Mouse (Mus musculus): ENCODE results near the gene Myo16. TPM values are rescaled to one million over a fixed set of nuclear protein-coding genes. Genes with fewer than 3 reads are reported as not detected.

Myo16 gene
- polyA plus RNA-seq, 1 experiment, result not detected

DNA sequence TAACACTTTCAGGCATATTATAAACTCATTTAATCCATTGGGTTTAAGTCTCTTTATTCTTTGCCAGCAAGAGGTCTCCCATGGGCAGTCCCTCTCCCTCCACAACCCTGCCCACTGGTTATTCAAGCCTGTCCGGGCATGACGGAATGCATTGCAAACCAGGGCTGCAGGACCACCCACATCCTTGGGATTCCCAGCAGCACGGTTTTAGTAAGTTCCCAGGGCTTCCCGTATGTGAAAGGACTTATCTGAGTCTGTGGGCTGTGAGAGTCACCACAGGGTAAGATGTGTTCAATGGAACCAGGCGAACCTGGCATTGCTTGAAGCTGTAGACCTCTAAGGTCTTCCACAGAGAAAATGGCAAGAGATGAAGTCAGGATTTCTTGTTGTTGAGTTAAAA lies 471.6 kb downstream of the Myo16 start:
- H3K27me3 ChIP-seq (ENCODE audit: control insufficient read depth, insufficient read depth, low read length, poor library complexity, severe bottlenecking), result no peaks in the 10 kb centered on the region
- H3K27ac ChIP-seq (ENCODE audit: insufficient read depth, low read length), result no peak overlapping the region
- H3K9ac ChIP-seq (ENCODE audit: low read depth, poor library complexity, severe bottlenecking), result no peak overlapping the region
- no peak for TF ChIP-seq EP300 (IDR thresholded peaks at IDR 0.05; ENCODE audit: insufficient read depth, low read depth, low read length)
- TF ChIP-seq CTCF (IDR thresholded peaks at IDR 0.05; ENCODE audit: low read depth, low read length), result no peak
- TF ChIP-seq POLR2A (IDR thresholded peaks at IDR 0.05; ENCODE audit: insufficient read depth, low read length), result no peak
- H3K4me1 ChIP-seq (ENCODE audit: control insufficient read depth, insufficient read depth, low read length), result no peaks in the 10 kb centered on the region
- H3K4me3 ChIP-seq (ENCODE audit: low read depth, low read length), result no peak overlapping the region
- H3K36me3 ChIP-seq (ENCODE audit: control insufficient read depth, insufficient read depth, low read length, poor library complexity, severe bottlenecking), result no peaks in the 10 kb centered on the region
- H3K9me3 ChIP-seq (replicated peaks; ENCODE audit: control insufficient read depth, insufficient read depth, low read length, poor library complexity, severe bottlenecking), result no peaks in the 10 kb centered on the region; the same call in none of the 2 replicates

DNA sequence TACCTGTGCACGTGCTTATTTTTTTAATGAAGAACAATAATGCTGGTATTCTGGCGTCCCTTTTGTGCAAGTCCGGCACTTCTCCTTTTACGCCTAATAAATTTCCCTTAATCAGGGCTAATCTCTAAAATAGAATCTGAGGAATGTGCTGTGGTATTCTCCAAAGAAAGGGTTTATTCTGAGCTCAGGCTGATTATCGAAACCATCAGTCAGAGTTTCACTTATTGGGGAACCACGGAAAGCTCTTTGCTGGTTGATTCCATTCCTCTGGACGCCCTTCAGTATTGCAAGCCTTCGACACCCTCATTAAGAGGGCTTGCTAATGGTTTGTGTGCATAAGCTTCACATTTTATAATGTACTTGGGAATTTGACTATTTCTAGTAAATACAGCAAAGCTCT lies 475.0 kb downstream of the Myo16 start:
- H3K36me3 ChIP-seq (ENCODE audit: control insufficient read depth, insufficient read depth, low read length, poor library complexity, severe bottlenecking), result no peaks in the 10 kb centered on the region
- no peaks in the 10 kb centered on the region; the same call in 1 of the 2 replicates for H3K9me3 ChIP-seq (replicated peaks; ENCODE audit: control insufficient read depth, insufficient read depth, low read length, poor library complexity, severe bottlenecking)
- H3K4me3 ChIP-seq (ENCODE audit: low read depth, low read length), result no peak overlapping the region
- no peaks in the 10 kb centered on the region for H3K27me3 ChIP-seq (ENCODE audit: control insufficient read depth, insufficient read depth, low read length, poor library complexity, severe bottlenecking)
- TF ChIP-seq CTCF (IDR thresholded peaks at IDR 0.05; ENCODE audit: low read depth, low read length) (no peak), EP300 (IDR thresholded peaks at IDR 0.05; ENCODE audit: insufficient read depth, low read depth, low read length) (no peak), POLR2A (IDR thresholded peaks at IDR 0.05; ENCODE audit: insufficient read depth, low read length) (no peak)
- H3K27ac ChIP-seq (ENCODE audit: insufficient read depth, low read length), result no peak overlapping the region
- no peaks in the 10 kb centered on the region for H3K4me1 ChIP-seq (ENCODE audit: control insufficient read depth, insufficient read depth, low read length)
- no peak overlapping the region for H3K9ac ChIP-seq (ENCODE audit: low read depth, poor library complexity, severe bottlenecking)

DNA sequence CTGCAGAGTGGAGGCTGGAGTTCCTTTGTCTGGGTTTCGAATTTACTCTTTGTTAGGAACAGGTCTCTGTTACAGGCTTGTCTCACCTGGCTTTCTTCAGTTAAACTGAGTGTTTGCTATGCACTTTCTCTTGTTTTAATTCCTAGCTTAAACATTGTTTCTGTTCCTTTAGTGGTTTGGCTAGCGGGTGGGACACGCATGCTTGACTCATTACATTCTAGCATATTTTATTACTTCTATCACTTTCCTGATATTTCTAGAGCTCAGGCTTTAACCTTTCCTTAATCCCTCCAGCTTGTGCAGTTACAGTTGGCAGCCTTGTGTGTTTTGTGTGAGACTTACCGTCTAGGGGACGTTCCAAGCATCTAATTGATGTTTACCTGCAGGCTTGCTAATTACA lies 476.2 kb downstream of the Myo16 start:
- Histone ChIP-seq H3K9me3 (replicated peaks; ENCODE audit: control insufficient read depth, insufficient read depth, low read length, poor library complexity, severe bottlenecking) (no peaks in the 10 kb centered on the region), H3K36me3 (ENCODE audit: control insufficient read depth, insufficient read depth, low read length, poor library complexity, severe bottlenecking) (no peaks in the 10 kb centered on the region), H3K4me1 (ENCODE audit: control insufficient read depth, insufficient read depth, low read length) (no peaks in the 10 kb centered on the region), H3K9ac (ENCODE audit: low read depth, poor library complexity, severe bottlenecking) (no peak overlapping the region), H3K4me3 (ENCODE audit: low read depth, low read length) (no peak overlapping the region), H3K27me3 (ENCODE audit: control insufficient read depth, insufficient read depth, low read length, poor library complexity, severe bottlenecking) (no peaks in the 10 kb centered on the region), H3K27ac (ENCODE audit: insufficient read depth, low read length) (no peak overlapping the region)
- TF ChIP-seq POLR2A (IDR thresholded peaks at IDR 0.05; ENCODE audit: insufficient read depth, low read length), result no peak
- no peak for TF ChIP-seq CTCF (IDR thresholded peaks at IDR 0.05; ENCODE audit: low read depth, low read length)
- TF ChIP-seq EP300 (IDR thresholded peaks at IDR 0.05; ENCODE audit: insufficient read depth, low read depth, low read length), result no peak

DNA sequence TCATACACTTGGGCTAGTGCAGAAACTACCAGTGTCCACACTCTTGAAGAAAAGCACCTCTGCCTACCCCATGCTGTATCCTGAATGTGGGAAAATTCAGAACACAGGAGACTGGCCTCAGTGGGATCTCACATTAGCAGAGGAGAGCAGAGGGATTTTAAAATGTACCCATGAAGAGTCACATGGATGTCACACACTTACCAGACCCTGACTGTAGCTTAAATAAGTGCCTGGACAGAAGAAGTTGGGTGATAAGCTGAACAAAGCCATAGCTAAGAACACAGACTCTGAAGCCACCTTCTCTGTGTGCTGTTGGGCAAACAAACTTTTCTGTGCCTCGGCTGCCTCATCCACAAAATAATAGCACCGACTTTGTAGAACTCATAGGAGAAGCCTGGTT lies 477.3 kb downstream of the Myo16 start:
- H3K9ac ChIP-seq (ENCODE audit: low read depth, poor library complexity, severe bottlenecking), result no peak overlapping the region
- H3K4me3 ChIP-seq (ENCODE audit: low read depth, low read length), result no peak overlapping the region
- H3K27ac ChIP-seq (ENCODE audit: insufficient read depth, low read length), result no peak overlapping the region
- no peaks in the 10 kb centered on the region for H3K27me3 ChIP-seq (ENCODE audit: control insufficient read depth, insufficient read depth, low read length, poor library complexity, severe bottlenecking)
- TF ChIP-seq POLR2A (IDR thresholded peaks at IDR 0.05; ENCODE audit: insufficient read depth, low read length) (no peak), CTCF (IDR thresholded peaks at IDR 0.05; ENCODE audit: low read depth, low read length) (no peak), EP300 (IDR thresholded peaks at IDR 0.05; ENCODE audit: insufficient read depth, low read depth, low read length) (no peak)
- no peaks in the 10 kb centered on the region for H3K9me3 ChIP-seq (replicated peaks; ENCODE audit: control insufficient read depth, insufficient read depth, low read length, poor library complexity, severe bottlenecking)
- no peaks in the 10 kb centered on the region for H3K4me1 ChIP-seq (ENCODE audit: control insufficient read depth, insufficient read depth, low read length)
- H3K36me3 ChIP-seq (ENCODE audit: control insufficient read depth, insufficient read depth, low read length, poor library complexity, severe bottlenecking), result no peaks in the 10 kb centered on the region

DNA sequence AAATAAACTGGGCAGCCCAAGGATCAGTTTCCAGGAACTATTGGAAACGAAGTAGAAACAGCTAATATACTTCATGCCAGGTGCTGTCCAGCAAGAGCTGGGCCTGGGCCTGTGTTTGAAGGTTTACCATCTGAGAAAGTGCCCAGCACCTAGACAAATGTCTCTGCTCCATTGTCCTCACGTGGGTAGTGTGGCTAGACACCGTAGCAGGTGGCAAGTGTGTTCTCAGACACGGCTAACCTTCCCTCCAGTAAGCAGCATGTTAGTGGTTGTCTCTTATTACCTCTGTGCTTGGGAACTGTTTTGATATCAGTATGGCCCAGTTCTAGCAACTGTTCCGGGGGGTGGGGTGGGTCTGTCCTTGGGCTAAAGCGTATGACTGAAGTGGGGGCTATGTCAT lies 478.9 kb downstream of the Myo16 start:
- no peaks in the 10 kb centered on the region for H3K9me3 ChIP-seq (replicated peaks; ENCODE audit: control insufficient read depth, insufficient read depth, low read length, poor library complexity, severe bottlenecking)
- H3K4me3 ChIP-seq (ENCODE audit: low read depth, low read length), result no peak overlapping the region
- H3K27me3 ChIP-seq (ENCODE audit: control insufficient read depth, insufficient read depth, low read length, poor library complexity, severe bottlenecking), result no peaks in the 10 kb centered on the region
- TF ChIP-seq CTCF (IDR thresholded peaks at IDR 0.05; ENCODE audit: low read depth, low read length), result no peak
- no peak for TF ChIP-seq EP300 (IDR thresholded peaks at IDR 0.05; ENCODE audit: insufficient read depth, low read depth, low read length)
- TF ChIP-seq POLR2A (IDR thresholded peaks at IDR 0.05; ENCODE audit: insufficient read depth, low read length), result no peak
- H3K27ac ChIP-seq (ENCODE audit: insufficient read depth, low read length), result no peak overlapping the region
- H3K36me3 ChIP-seq (ENCODE audit: control insufficient read depth, insufficient read depth, low read length, poor library complexity, severe bottlenecking), result no peaks in the 10 kb centered on the region
- H3K9ac ChIP-seq (ENCODE audit: low read depth, poor library complexity, severe bottlenecking), result no peak overlapping the region
- no peaks in the 10 kb centered on the region for H3K4me1 ChIP-seq (ENCODE audit: control insufficient read depth, insufficient read depth, low read length)

DNA sequence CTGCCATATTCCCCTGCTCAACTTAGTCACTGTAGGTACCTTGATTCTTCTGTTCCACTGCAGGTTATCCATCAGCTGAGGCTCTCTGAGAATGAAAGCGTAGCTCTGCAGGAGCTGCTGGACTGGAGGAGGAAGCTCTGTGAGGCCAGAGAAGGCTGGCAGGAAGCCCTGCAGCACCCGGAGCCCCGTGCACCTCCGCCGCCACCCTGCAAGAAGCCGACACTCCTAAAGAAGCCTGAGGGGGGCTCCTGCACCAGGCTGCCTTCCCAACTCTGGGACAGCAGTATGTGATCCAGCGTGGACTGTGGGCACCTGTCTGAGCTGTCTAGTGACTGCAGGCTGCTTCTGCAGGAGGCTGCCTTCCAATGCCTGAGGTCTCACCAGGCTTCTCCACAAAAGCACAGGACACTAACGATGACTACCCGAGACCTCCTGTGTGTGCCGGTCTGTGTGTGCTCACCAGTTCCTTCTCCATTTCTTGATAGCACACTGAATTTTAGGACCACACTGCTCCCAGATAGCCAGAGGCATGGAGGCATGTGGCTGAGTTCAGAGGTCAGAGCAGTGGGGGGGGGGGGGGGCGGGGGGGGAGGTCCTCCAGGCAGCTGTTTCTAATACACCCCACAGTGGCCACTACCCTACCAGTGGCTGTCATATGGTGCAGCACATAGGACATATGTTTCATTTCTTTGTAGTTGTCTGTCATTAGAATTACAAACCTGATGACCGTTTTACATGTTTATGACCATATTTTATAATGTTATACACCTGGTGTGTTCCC lies 479.8 kb downstream of the Myo16 start:
- no peaks in the 10 kb centered on the region for H3K4me1 ChIP-seq (ENCODE audit: control insufficient read depth, insufficient read depth, low read length)
- no peak overlapping the region for H3K4me3 ChIP-seq (ENCODE audit: low read depth, low read length)
- no peak overlapping the region for H3K9ac ChIP-seq (ENCODE audit: low read depth, poor library complexity, severe bottlenecking)
- no peaks in the 10 kb centered on the region for H3K27me3 ChIP-seq (ENCODE audit: control insufficient read depth, insufficient read depth, low read length, poor library complexity, severe bottlenecking)
- TF ChIP-seq POLR2A (IDR thresholded peaks at IDR 0.05; ENCODE audit: insufficient read depth, low read length) (no peak), CTCF (IDR thresholded peaks at IDR 0.05; ENCODE audit: low read depth, low read length) (no peak), EP300 (IDR thresholded peaks at IDR 0.05; ENCODE audit: insufficient read depth, low read depth, low read length) (no peak)
- H3K36me3 ChIP-seq (ENCODE audit: control insufficient read depth, insufficient read depth, low read length, poor library complexity, severe bottlenecking), result no peaks in the 10 kb centered on the region
- H3K9me3 ChIP-seq (replicated peaks; ENCODE audit: control insufficient read depth, insufficient read depth, low read length, poor library complexity, severe bottlenecking), result no peaks in the 10 kb centered on the region
- H3K27ac ChIP-seq (ENCODE audit: insufficient read depth, low read length), result no peak overlapping the region

Measured in ES-Bruce4 (cell line).